Mouse (Mus musculus) layer of hippocampus, postnatal 10 days (tissue): Measurements from ENCODE around the gene Preb. TPM values are rescaled to one million over a fixed set of nuclear protein-coding genes. Genes with fewer than 3 reads are reported as not detected.

Source experiments
- DNase-seq, 2 experiments: peaks; one replicate each; pipeline ENCODE4 v3.0.0; 2021; ENCODE audit warnings: low spot score in 2 of 2
- total RNA-seq, 2 experiments: library from RNA; stranded (reverse); gene quantifications; 2 replicates each; pipeline ENCODE4 v1.2.3; 2021

Preb gene
- total RNA-seq, 2 experiments from 2014 or later, result 116 to 125 TPM

GRCm38 (mm10) chr5:30955751-30956150 lies 4.4 kb downstream of the Preb start:
- no peak for DNase-seq

GRCm38 (mm10) chr5:30954556-30954955 lies 5.6 kb downstream of the Preb start:
- no peak for DNase-seq

GRCm38 (mm10) chr5:30954065-30954464 lies 6.1 kb downstream of the Preb start:
- DNase-seq, result no peak

- no peak for DNase-seq
Observed at GRCm38 (mm10) chr5:30952551-30952950, 7.6 kb downstream of the Preb start.

GRCm38 (mm10) chr5:30951706-30952105 lies 8.5 kb downstream of the Preb start:
- no peak for DNase-seq

GRCm38 (mm10) chr5:30950922-30951321 lies 9.2 kb downstream of the Preb start:
- no peak for DNase-seq

- no peak for DNase-seq
Observed at GRCm38 (mm10) chr5:30950451-30950850, 9.7 kb downstream of the Preb start.

- peak; percentile 92 to 95 for DNase-seq
Observed at GRCm38 (mm10) chr5:30949654-30950326, 10.4 kb downstream of the Preb start.

- DNase-seq, result no peak
Observed at GRCm38 (mm10) chr5:30948620-30949019, 11.5 kb downstream of the Preb start.

GRCm38 (mm10) chr5:30944956-30945781 lies 15.0 kb downstream of the Preb start, which contains the start of gene Cgref1:
Gene Cgref1 (minus strand): TSS chr5:30945591.
- DNase-seq, result peak; percentile 54 to 75

- DNase-seq, result no peak
Observed at GRCm38 (mm10) chr5:30944344-30944743, 15.8 kb downstream of the Preb start.

GRCm38 (mm10) chr5:30943004-30943403 lies 17.2 kb downstream of the Preb start:
- DNase-seq, result no peak

- peak in 1 of 2 experiments; percentile 27 for DNase-seq
Observed at GRCm38 (mm10) chr5:30934725-30935461, 25.3 kb downstream of the Preb start.

GRCm38 (mm10) chr5:30933705-30934104 lies 26.5 kb downstream of the Preb start:
- no peak for DNase-seq

GRCm38 (mm10) chr5:30931378-30931777 lies 28.8 kb downstream of the Preb start:
- peak in 1 of 2 experiments; percentile 12 for DNase-seq

- DNase-seq, result peak in 1 of 2 experiments; percentile 14
Observed at GRCm38 (mm10) chr5:30930846-30931245, 29.3 kb downstream of the Preb start.

- peak; percentile 89 to 90 for DNase-seq
Observed at GRCm38 (mm10) chr5:30930121-30930520, 30.0 kb downstream of the Preb start.

- DNase-seq, result peak in 1 of 2 experiments; percentile 59
Observed at GRCm38 (mm10) chr5:30927945-30928529, 32.1 kb downstream of the Preb start.

- DNase-seq, result peak in 1 of 2 experiments; percentile 4
Observed at GRCm38 (mm10) chr5:30926073-30926472, 34.1 kb downstream of the Preb start.

- no peak for DNase-seq
Observed at GRCm38 (mm10) chr5:30925217-30925616, 34.9 kb downstream of the Preb start.

- no peak for DNase-seq
Observed at GRCm38 (mm10) chr5:30924614-30925013, 35.5 kb downstream of the Preb start.
